Mouse (Mus musculus) limb, embryonic 11.5 days (tissue): ENCODE measurements around the gene Cpsf4l. TPM values are rescaled to one million over a fixed set of nuclear protein-coding genes. Genes with fewer than 3 reads are reported as not detected.

Experiments used
- polyA plus RNA-seq: library from polyadenylated mRNA; unstranded; fragments of >200 nt; fragmentation: Nextera tagmentation; extraction: Ambion mirVana; gene quantifications from 2 replicates; pipeline ENCODE4 v1.2.1, GENCODE M21; 2014

Cpsf4l gene
- polyA plus RNA-seq, 1 experiment from 2014 or later, result 0.51 TPM

Other genes starting within 250 kb of the Cpsf4l start
- gene Sstr2, start 90.7 kb downstream of the Cpsf4l start, polyA plus RNA-seq, result 0.48 and 1.1 TPM in 2 replicates
- 29.3 and 30.6 TPM in 2 replicates for gene Cog1, start 60.8 kb downstream of the Cpsf4l start, polyA plus RNA-seq
- gene Slc39a11, start 59.9 kb downstream of the Cpsf4l start, polyA plus RNA-seq, result 12.2 and 14.9 TPM in 2 replicates
- 53.0 and 54.2 TPM in 2 replicates for gene Fam104a, start 25.9 kb downstream of the Cpsf4l start, polyA plus RNA-seq
- 24.0 and 26.1 TPM in 2 replicates for gene D11Wsu47e, start 25.6 kb downstream of the Cpsf4l start, polyA plus RNA-seq
- 74.3 and 75.4 TPM in 2 replicates for gene Cdc42ep4, start 41.9 kb upstream of the Cpsf4l start, polyA plus RNA-seq